Comparison of ENCODE assay signal across 8 mouse cellular contexts in the genomic region with DNA sequence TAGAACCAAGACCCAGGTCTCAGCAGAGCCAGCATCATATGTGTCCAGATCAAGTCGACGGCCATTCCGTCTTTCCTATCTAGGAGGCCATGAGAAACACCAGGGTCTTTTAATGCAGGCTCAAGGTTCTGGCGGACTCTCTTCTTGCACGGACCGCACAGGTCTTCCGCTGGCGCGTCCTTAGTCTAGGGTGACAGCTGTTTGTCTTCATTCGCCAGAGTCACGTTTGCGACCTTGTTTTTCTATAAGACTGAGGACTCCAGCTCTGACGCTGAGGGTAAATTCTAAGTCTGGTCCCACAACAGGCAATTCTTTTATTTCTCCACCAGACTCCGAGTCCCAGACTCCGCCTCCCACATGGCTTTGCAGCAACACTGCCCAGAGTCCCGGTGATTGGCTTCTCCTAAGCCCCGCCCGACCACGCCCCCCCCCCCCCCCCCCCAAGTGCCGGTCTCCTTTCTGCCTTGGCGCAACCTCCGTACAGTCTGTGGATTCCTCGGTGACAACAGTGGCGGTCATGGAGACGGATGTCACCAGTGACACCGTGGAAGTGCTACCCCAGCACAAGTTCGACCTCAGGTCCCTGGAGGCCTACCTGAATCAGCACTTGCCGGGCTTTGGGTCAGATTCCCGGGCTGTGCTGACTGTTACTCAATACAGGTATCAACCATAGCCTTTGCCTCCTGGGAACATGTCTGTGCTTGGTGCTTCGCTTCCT. TPM values are rescaled to one million over a fixed set of nuclear protein-coding genes. Genes with fewer than 3 reads are reported as not detected.
DNase-seq lines count a peak whose midpoint lies in the region; ATAC-seq and TF ChIP-seq lines count a peak whose summit lies in the region.

A gene (plus strand): TSS at position 134 of the 718 bp plus-strand sequence.

- peak; percentile 92 for TF ChIP-seq POLR2A in cortical plate, adult 2 months (IDR thresholded peaks at IDR 0.05; ENCODE audit: extremely low read depth, insufficient read depth, low read length)

- H3K27ac ChIP-seq in cortical plate, adult 2 months (ENCODE audit: insufficient read depth, low read length): peak within 1 kb of the TSS; percentile 1; the same call in 1 of the 2 replicates

- DNase-seq in gastrocnemius, postnatal 10 days: peak; percentile 72
- peak; percentile 97 for DNase-seq in induced T-regulatory cell, adult 2 months (ENCODE audit: low read depth)
- DNase-seq in left cerebral cortex, adult 9 months (ENCODE audit: low spot score in 2 of 2): peak; percentile 75 to 93
- peak; percentile 78 for DNase-seq in right cerebral cortex, postnatal 14 days
- DNase-seq in urinary bladder, postnatal 36 days (ENCODE audit: low spot score in 2 of 2): peak; percentile 79 to 86

- peaks cover 5% of the 10 kb centered on the region; the same call in 1 of the 2 replicates for H3K4me1 ChIP-seq in cortical plate, adult 2 months (ENCODE audit: control insufficient read depth, insufficient read depth, low read length)

- peak; percentile 90 for ATAC-seq in activated CD4-positive, CD25-positive, alpha-beta regulatory T cell, adult 4 months
- ATAC-seq in megakaryocyte progenitor cell, adult 5-6 weeks (replicated peaks; ENCODE audit: poor library complexity): peak; percentile 81

- no peak for TF ChIP-seq CTCF in cortical plate, adult 2 months (IDR thresholded peaks at IDR 0.05; ENCODE audit: extremely low read depth, insufficient read depth, low read length)

- peak within 1 kb of the TSS; percentile 70 for H3K4me3 ChIP-seq in cortical plate, adult 2 months (ENCODE audit: insufficient read depth, low read length)

RNA-seq across cellular contexts. Expression of the gene that starts here (rescaled TPM):
- 1 to 10 TPM; 5.9 to 6.8 TPM for polyA plus RNA-seq in activated CD4-positive, CD25-positive, alpha-beta regulatory T cell, adult 4 months (2017; shearing (Covaris generic))
- polyA plus RNA-seq in cortical plate, adult 2 months (2012; rRNA removed): 25.7 and 27.9 TPM in 2 replicates
- total RNA-seq in gastrocnemius, postnatal 10 days (2021): 10 to 100 TPM; 14.3 to 15.1 TPM
- 15.0 and 16.0 TPM in 2 replicates for total RNA-seq in megakaryocyte progenitor cell, adult 5-6 weeks (2015)
- total RNA-seq in megakaryocyte progenitor cell, adult 5-6 weeks (2017): 17.3 and 18.1 TPM in 2 replicates

Comparison
In these comparisons a context has a peak if more than half of its experiments do, and no peak if none do; other contexts are left out.
1. Peak in every context shown above with its lines: DNase-seq, ATAC-seq, H3K4me3 ChIP-seq and H3K27ac ChIP-seq.